Mouse (Mus musculus): Measurements from ENCODE around the gene Alk.

- TF ChIP-seq CTCF (IDR thresholded peaks at IDR 0.05; ENCODE audit: extremely low read depth, insufficient read depth, low read length), result no peak
- no peak for TF ChIP-seq POLR2A (IDR thresholded peaks at IDR 0.05; ENCODE audit: extremely low read depth, insufficient read depth, low read length)
These were observed 25.1 kb downstream of the Alk start for GRCm38 (mm10) chr17:72579321-72579720.
